In the genomic region with DNA sequence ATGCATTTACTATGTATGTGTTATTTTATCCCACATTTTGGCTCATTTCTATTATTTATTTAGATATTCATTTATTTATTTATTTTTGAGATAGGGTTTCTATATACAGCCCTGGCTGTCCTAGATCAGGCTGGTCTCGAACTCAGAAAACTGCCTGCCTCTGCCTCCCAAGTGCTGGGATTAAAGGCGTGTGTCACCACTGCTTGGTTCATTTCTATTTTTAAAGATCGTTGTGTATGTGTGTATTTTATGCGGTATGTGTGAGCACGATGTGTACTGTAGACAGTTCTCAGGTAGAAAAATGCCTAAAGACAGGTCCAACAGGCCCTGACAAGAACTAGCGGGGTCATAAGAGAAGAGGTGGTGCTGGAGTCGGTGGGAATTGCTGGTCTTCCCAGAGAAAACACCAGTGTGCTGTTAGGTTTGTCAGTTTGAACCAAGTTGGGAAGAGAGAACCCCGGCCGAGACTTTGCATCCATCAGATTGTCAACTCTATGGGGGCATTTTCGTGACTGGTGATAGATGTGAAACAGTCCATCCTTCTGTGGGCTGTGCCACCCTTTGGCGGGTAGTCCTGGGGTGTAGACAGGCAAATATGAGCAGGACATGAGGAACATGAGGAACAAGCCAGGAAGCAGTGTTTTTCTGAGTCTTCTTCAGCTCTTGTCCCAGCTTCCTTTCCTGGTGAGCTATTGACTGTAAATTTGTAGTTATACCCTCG, we compare ENCODE assay signal across 10 mouse cellular contexts. TPM values are rescaled to one million over a fixed set of nuclear protein-coding genes. Genes with fewer than 3 reads are reported as not detected.
DNase-seq lines count a peak whose midpoint lies in the region; ATAC-seq and TF ChIP-seq lines count a peak whose summit lies in the region.
"Had no signal": no experiment of that assay in that cellular context is flagged by ENCODE, and none has a peak within 500 bp of the region (broad histone marks: within the 10 kb centered on the region; RNA-seq: fewer than 3 reads in every experiment).

No protein-coding gene starts in this region.

- no peaks in the 10 kb centered on the region for H3K36me3 ChIP-seq in ES-Bruce4 (ENCODE audit: control insufficient read depth, insufficient read depth, low read length, poor library complexity, severe bottlenecking)
- H3K36me3 ChIP-seq in forebrain, postnatal 0 days (ENCODE audit: insufficient read depth) = no peaks in the 10 kb centered on the region
- H3K36me3 ChIP-seq in liver, embryonic 16.5 days (ENCODE audit: control insufficient read depth, insufficient read depth) = no peaks in the 10 kb centered on the region

- TF ChIP-seq EP300 in ES-Bruce4 (IDR thresholded peaks at IDR 0.05; ENCODE audit: insufficient read depth, low read depth, low read length) = no peak

- no peak overlapping the region for H3K27ac ChIP-seq in ES-Bruce4 (ENCODE audit: insufficient read depth, low read length)
- peak overlapping the region; percentile 35; the same call in 1 of the 2 replicates for H3K27ac ChIP-seq in forebrain, postnatal 0 days (ENCODE audit: low read depth, low read length)
- H3K27ac ChIP-seq in liver, embryonic 16.5 days (ENCODE audit: low read length) = no peak overlapping the region

- peak; percentile 86 for DNase-seq in heart, adult 11 months
- no peak for DNase-seq in heart, adult 8-10 months (ENCODE audit: low spot score)
- no peak for DNase-seq in forebrain, postnatal 0 days
- no peak for DNase-seq in ovary, postnatal 36 days (ENCODE audit: low spot score)
- DNase-seq in urinary bladder, postnatal 14 days (ENCODE audit: low spot score) = no peak
- no peak for DNase-seq in kidney, adult 18-20 months

- no peak for TF ChIP-seq CTCF in ES-Bruce4 (IDR thresholded peaks at IDR 0.05; ENCODE audit: low read depth, low read length)
- no peak for TF ChIP-seq CTCF in forebrain, postnatal 0 days (IDR thresholded peaks at IDR 0.05; ENCODE audit: low read depth)

- no peaks in the 10 kb centered on the region for H3K4me1 ChIP-seq in ES-Bruce4 (ENCODE audit: control insufficient read depth, insufficient read depth, low read length)
- H3K4me1 ChIP-seq in forebrain, postnatal 0 days (ENCODE audit: insufficient read depth) = no peaks in the 10 kb centered on the region
- peaks cover 10% of the 10 kb centered on the region for H3K4me1 ChIP-seq in liver, embryonic 16.5 days (ENCODE audit: control insufficient read depth, low read depth, low read length)

- no peaks in the 10 kb centered on the region for H3K9me3 ChIP-seq in ES-Bruce4 (replicated peaks; ENCODE audit: control insufficient read depth, insufficient read depth, low read length, poor library complexity, severe bottlenecking)
- H3K9me3 ChIP-seq in forebrain, postnatal 0 days (ENCODE audit: low read length) = no peaks in the 10 kb centered on the region
- no peaks in the 10 kb centered on the region for H3K9me3 ChIP-seq in liver, embryonic 16.5 days (replicated peaks; ENCODE audit: control insufficient read depth, low read length)

- TF ChIP-seq POLR2A in ES-Bruce4 (IDR thresholded peaks at IDR 0.05; ENCODE audit: insufficient read depth, low read length) = no peak

- peak overlapping the region; percentile 18; the same call in 1 of the 2 replicates for H3K4me3 ChIP-seq in ES-Bruce4 (ENCODE audit: low read depth, low read length)
- peak overlapping the region; percentile 61; the same call in 1 of the 2 replicates for H3K4me3 ChIP-seq in forebrain, postnatal 0 days (ENCODE audit: low read depth, low read length)
- H3K4me3 ChIP-seq in liver, embryonic 16.5 days (ENCODE audit: low read depth, low read length) = no peak overlapping the region

- H3K4me2 ChIP-seq in forebrain, postnatal 0 days (ENCODE audit: low read depth) = peak overlapping the region; percentile 52
- H3K4me2 ChIP-seq in liver, embryonic 16.5 days (ENCODE audit: low read depth, low read length) = peak overlapping the region; percentile 84; the same call in 1 of the 2 replicates

- H3K27me3 ChIP-seq in ES-Bruce4 (ENCODE audit: control insufficient read depth, insufficient read depth, low read length, poor library complexity, severe bottlenecking) = no peaks in the 10 kb centered on the region
- H3K27me3 ChIP-seq in forebrain, postnatal 0 days (ENCODE audit: insufficient read depth, low read length) = no peaks in the 10 kb centered on the region
- H3K27me3 ChIP-seq in liver, embryonic 16.5 days (ENCODE audit: control insufficient read depth, insufficient read depth, low read depth, low read length) = no peaks in the 10 kb centered on the region

- H3K9ac ChIP-seq in ES-Bruce4 (ENCODE audit: low read depth, poor library complexity, severe bottlenecking) = no peak overlapping the region; the same call in 1 of the 2 replicates
- no peak overlapping the region for H3K9ac ChIP-seq in forebrain, postnatal 0 days
- H3K9ac ChIP-seq in liver, embryonic 16.5 days (ENCODE audit: low read depth, low read length) = no peak overlapping the region

- 76% methylated on average over 12 of the region's 12 CpGs for WGBS in forebrain, postnatal 0 days
- 63% methylated on average over 12 of the region's 12 CpGs for WGBS in liver, embryonic 16.5 days (ENCODE audit: insufficient replicate concordance)

- ATAC-seq in forebrain, postnatal 0 days = no peak
- no peak for ATAC-seq in liver, embryonic 16.5 days (ENCODE audit: low read depth)

RNA-seq across cellular contexts. Expression of gene Klrb1c, which starts 8.3 kb away (rescaled TPM):
- total RNA-seq in heart, adult 8-10 months (2022) = under 1 TPM in 3 of 4 experiments, not detected in 1; 0.14 to 0.32 (median 0.31) TPM
- polyA plus RNA-seq in ES-Bruce4 (2011; ENCODE audit: insufficient read depth, insufficient read length, low read depth, missing spikeins) = not detected in 2 replicates
- 0.08 and 0.24 TPM in 2 replicates for total RNA-seq in forebrain, postnatal 0 days (2014; rRNA removed)
- polyA plus RNA-seq in forebrain, postnatal 0 days (2015; fragmentation: Nextera tagmentation; extraction: Ambion mirVana) = 0.24 TPM in 1 of 2 replicates, not detected in the other
- polyA plus RNA-seq in liver, embryonic 16.5 days (2015; fragmentation: Nextera tagmentation; extraction: Ambion mirVana) = 0.61 and 0.78 TPM in 2 replicates
- polyA plus RNA-seq: limb, embryonic 11.5 days had no signal

RNA-seq across cellular contexts. Expression of gene Gm44511, which starts 28.8 kb away (rescaled TPM):
- total RNA-seq in heart, adult 8-10 months (2022) = not detected
- polyA plus RNA-seq in ES-Bruce4 (2011; ENCODE audit: insufficient read depth, insufficient read length, low read depth, missing spikeins) = not detected in 2 replicates
- not detected in 2 replicates for total RNA-seq in forebrain, postnatal 0 days (2014; rRNA removed)
- polyA plus RNA-seq in forebrain, postnatal 0 days (2015; fragmentation: Nextera tagmentation; extraction: Ambion mirVana) = not detected in 2 replicates
- polyA plus RNA-seq in liver, embryonic 16.5 days (2015; fragmentation: Nextera tagmentation; extraction: Ambion mirVana) = 0.20 TPM in 1 of 2 replicates, not detected in the other
- total RNA-seq: ES-E14 had no signal
- polyA plus RNA-seq: limb, embryonic 11.5 days had no signal

RNA-seq across cellular contexts. Expression of gene Klrb1b, which starts 28.8 kb away (rescaled TPM):
- total RNA-seq in heart, adult 8-10 months (2022) = not detected
- not detected in 2 replicates for polyA plus RNA-seq in ES-Bruce4 (2011; ENCODE audit: insufficient read depth, insufficient read length, low read depth, missing spikeins)
- not detected in 2 replicates for total RNA-seq in forebrain, postnatal 0 days (2014; rRNA removed)
- polyA plus RNA-seq in forebrain, postnatal 0 days (2015; fragmentation: Nextera tagmentation; extraction: Ambion mirVana) = not detected in 2 replicates
- polyA plus RNA-seq in liver, embryonic 16.5 days (2015; fragmentation: Nextera tagmentation; extraction: Ambion mirVana) = 0.23 and 0.46 TPM in 2 replicates
- total RNA-seq: ES-E14 had no signal
- polyA plus RNA-seq: limb, embryonic 11.5 days had no signal
